Mouse (Mus musculus) cortical plate, adult 2 months (tissue): ENCODE data around the gene Ginm1. TPM values are rescaled to one million over a fixed set of nuclear protein-coding genes. Genes with fewer than 3 reads are reported as not detected.
A peak's percentile ranks its signal among the peaks of the same experiment; 100 is the strongest.
"Not testable (repeated sequence)": the region's sequence is repeated elsewhere in the genome, so short reads cannot be mapped to it uniquely, and the experiment has no call there.

Experiments
- H3K27ac ChIP-seq: fragments of 200-500 bp; 2 replicates; pipeline ENCODE4 v1.5.1; 2012; ENCODE audit warnings: low read length, control low read depth, inconsistent platforms; ENCODE audit not compliant: insufficient read depth
- H3K4me1 ChIP-seq: fragments of 200-500 bp; 2 replicates; pipeline ENCODE4 v1.6.1; 2011; ENCODE audit warnings: low read length; ENCODE audit not compliant: control insufficient read depth, insufficient read depth
- H3K4me3 ChIP-seq: fragments of 200-500 bp; 2 replicates; pipeline ENCODE4 v1.5.1; 2011; ENCODE audit warnings: mild to moderate bottlenecking, low read length, control low read depth; ENCODE audit not compliant: insufficient read depth
- CTCF ChIP-seq: fragments of 200-500 bp; IDR thresholded peaks from 2 replicates; pipeline ENCODE4 v1.5.1; 2011; ENCODE audit warnings: mild to moderate bottlenecking, control low read depth, low read length; ENCODE audit not compliant: insufficient read depth; ENCODE audit errors: extremely low read depth
- POLR2A ChIP-seq: fragments of 200-500 bp; IDR thresholded peaks from 2 replicates; pipeline ENCODE4 v1.6.1; 2011; ENCODE audit warnings: mild to moderate bottlenecking, low read length, control low read depth; ENCODE audit not compliant: insufficient read depth; ENCODE audit errors: extremely low read depth
- polyA plus RNA-seq: library from polyadenylated mRNA; depleted of rRNA; stranded (reverse); fragments of >200 nt; gene quantifications from 2 replicates; pipeline ENCODE4 v1.2.3, GENCODE M21; 2012

Gene Ginm1
- polyA plus RNA-seq, 1 experiment = 29.3 TPM

DNA sequence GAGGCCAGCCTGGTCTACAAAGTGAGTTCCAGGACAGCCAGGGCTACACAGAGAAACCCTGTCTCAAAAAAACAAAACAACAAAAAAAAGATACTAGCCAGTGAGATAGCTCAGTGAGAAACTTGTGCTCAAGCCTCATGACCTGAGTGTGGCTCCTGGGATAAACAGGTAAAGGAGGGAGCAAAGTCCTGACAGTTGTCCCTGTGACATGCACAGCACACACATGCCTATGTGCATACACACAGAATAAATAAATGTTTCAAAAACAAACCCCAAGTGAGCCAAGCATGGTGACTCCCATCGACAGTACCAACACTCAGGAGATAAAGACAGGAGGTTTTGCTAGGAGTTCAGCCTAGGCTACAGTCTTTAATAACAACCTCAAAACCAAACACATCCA lies 19.9 kb downstream of the Ginm1 start:
- Histone ChIP-seq H3K4me1 (no peaks in the 10 kb centered on the region), H3K4me3 (no peak overlapping the region), H3K27ac (no peak overlapping the region)
- TF ChIP-seq POLR2A (no peak), CTCF (no peak)

- Histone ChIP-seq H3K27ac (no peak overlapping the region), H3K4me3 (no peak overlapping the region), H3K4me1 (no peaks in the 10 kb centered on the region)
- no peak for TF ChIP-seq POLR2A
- no peak for TF ChIP-seq CTCF
Measured at GRCm38 (mm10) chr10:7772346-7772745, 20.3 kb downstream of the Ginm1 start.

DNA sequence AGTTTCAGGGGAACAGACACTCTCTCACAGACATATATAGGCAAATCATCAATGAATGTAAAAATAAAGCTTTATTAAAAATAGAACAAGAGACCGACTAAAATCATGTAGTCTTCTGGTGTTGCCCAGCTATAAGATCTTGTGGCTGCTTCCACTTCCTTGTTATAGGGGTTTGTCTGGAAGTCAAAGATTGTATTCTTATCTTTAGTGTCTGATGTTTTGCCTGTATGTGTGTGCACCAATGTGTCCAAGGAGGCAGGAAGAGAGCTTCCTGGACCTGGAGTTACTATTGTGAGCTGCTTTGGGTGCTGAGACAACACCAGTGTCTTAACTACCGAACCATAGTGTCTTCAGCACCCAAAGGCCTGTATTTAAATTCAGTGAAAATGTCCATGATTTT lies 35.1 kb downstream of the Ginm1 start:
- Histone ChIP-seq H3K4me3 (no peak overlapping the region), H3K27ac (no peak overlapping the region), H3K4me1 (no peaks in the 10 kb centered on the region)
- TF ChIP-seq CTCF (no peak), POLR2A (no peak)

- Histone ChIP-seq H3K27ac (no peak overlapping the region), H3K4me3 (no peak overlapping the region), H3K4me1 (no peaks in the 10 kb centered on the region)
- TF ChIP-seq POLR2A = no peak
- no peak for TF ChIP-seq CTCF
Measured at GRCm38 (mm10) chr10:7748752-7749151, 43.9 kb downstream of the Ginm1 start.

- not testable (repeated sequence) for H3K4me3 ChIP-seq, H3K4me1 ChIP-seq, H3K27ac ChIP-seq
Measured at GRCm38 (mm10) chr10:7745528-7745927, 47.1 kb downstream of the Ginm1 start.

GRCm38 (mm10) chr10:7737914-7738313 lies 54.7 kb downstream of the Ginm1 start:
- H3K4me3 ChIP-seq = no peak overlapping the region
- H3K4me1 ChIP-seq = no peaks in the 10 kb centered on the region
- no peak overlapping the region for H3K27ac ChIP-seq
- TF ChIP-seq POLR2A (no peak), CTCF (no peak)

GRCm38 (mm10) chr10:7737122-7737521 lies 55.5 kb downstream of the Ginm1 start:
- no peak for TF ChIP-seq POLR2A
- no peak for TF ChIP-seq CTCF
- no peaks in the 10 kb centered on the region for H3K4me1 ChIP-seq
- no peak overlapping the region for H3K4me3 ChIP-seq
- no peak overlapping the region for H3K27ac ChIP-seq

DNA sequence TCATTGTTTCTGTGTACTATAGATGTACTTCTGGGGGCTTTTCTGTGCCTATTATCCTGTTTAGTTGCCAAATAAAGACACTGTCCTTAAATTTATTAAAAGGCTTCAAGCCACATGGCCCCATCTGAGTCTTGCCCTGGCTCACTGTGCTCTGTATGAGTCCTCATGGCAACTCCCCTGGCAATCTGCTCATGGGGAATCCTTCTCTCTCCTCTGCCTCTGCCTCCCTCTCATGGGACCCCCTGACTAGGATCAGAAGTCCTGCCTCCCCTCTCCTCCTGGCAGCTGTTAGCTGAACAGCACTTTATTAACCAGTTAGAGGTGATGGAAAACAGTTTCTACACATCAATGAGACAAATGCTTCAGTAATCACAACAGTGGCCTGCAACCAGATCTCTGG lies 61.0 kb downstream of the Ginm1 start:
- no peak for TF ChIP-seq POLR2A
- TF ChIP-seq CTCF = no peak

GRCm38 (mm10) chr10:7727011-7727410 lies 65.6 kb downstream of the Ginm1 start:
- Histone ChIP-seq H3K27ac (no peak overlapping the region), H3K4me3 (no peak overlapping the region), H3K4me1 (peaks cover 2% of the 10 kb centered on the region; the same call in 1 of the 2 replicates)
- TF ChIP-seq CTCF = no peak
- no peak for TF ChIP-seq POLR2A

More for the DNA sequence above, 61.0 kb downstream of the Ginm1 start:
- no peak overlapping the region for H3K27ac ChIP-seq
- peaks cover 2% of the 10 kb centered on the region; the same call in 1 of the 2 replicates for H3K4me1 ChIP-seq
- H3K4me3 ChIP-seq = no peak overlapping the region

DNA sequence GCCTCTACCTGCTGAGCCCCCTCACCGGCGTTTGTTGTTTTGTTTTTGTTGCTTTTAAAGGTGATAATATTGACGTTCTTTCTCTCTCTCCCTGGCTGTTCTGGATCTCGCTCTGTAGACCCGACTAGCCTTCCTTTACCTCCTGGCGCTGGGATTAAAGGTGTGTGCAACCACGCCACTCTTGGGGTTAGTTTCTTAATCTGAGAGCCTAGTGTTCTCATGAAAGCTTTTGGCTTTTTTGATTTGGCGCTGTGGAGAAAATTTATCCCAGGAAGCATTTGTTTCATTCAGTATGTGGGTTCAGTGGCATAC lies 66.2 kb downstream of the Ginm1 start:
- Histone ChIP-seq H3K4me3 (peak overlapping the region; percentile 58), H3K27ac (no peak overlapping the region), H3K4me1 (peaks cover 2% of the 10 kb centered on the region; the same call in 1 of the 2 replicates)
- no peak for TF ChIP-seq POLR2A
- no peak for TF ChIP-seq CTCF
